Mouse (Mus musculus) neural tube, embryonic 10.5 days (tissue): Measurements from ENCODE around the gene Ptgir.

Experiments
- DNase-seq: peaks from one replicate; pipeline ENCODE4 v3.0.0-alpha.2; 2017; ENCODE audit warnings: low spot score; ENCODE audit errors: extremely low spot score

Ptgir gene

DNA sequence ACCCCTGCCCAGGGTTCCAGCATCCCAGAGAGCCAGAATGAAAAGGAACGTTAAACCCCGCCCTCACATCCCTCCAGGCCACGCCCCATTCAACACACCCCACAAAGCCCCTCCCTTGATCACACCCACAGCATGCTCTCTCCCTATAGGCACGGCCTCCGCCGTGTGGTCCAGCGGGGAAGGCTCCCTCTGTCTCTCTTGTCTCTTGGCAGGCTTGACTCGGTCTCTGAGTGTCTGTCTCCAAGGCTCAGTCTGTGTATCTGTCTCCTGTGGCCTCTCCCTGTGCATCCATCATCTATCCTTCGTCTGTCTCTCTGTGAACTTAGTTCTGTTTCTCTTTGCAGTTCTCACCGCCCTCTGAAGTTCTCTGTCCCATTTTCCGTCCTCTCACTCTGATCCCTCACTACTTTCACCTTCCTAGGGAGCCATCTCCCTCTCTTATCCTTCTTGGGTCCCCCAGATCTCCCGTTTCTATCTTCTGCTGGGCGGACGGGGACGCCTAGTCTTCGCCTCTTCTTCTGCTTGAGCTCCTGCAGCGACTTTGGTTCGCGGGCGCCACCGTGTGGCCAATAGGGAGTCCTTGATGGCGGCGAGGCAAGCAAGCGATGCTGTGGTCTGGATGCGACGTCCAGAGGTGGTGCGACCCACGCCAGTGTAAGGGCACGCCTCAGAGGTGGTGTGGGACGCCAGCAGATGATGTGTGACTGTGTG, 14.5 kb upstream of the Ptgir start, which contains the start of gene Gng8:
Gene Gng8, plus strand, starts transcription at position 146 of the 711 bp plus-strand sequence.
- peak; percentile 91 for DNase-seq

- DNase-seq: no peak
Measured at GRCm38 (mm10) chr7:16892352-16892730, 13.9 kb upstream of the Ptgir start.

- DNase-seq: no peak
Measured at GRCm38 (mm10) chr7:16893612-16894011, 12.7 kb upstream of the Ptgir start.

DNA sequence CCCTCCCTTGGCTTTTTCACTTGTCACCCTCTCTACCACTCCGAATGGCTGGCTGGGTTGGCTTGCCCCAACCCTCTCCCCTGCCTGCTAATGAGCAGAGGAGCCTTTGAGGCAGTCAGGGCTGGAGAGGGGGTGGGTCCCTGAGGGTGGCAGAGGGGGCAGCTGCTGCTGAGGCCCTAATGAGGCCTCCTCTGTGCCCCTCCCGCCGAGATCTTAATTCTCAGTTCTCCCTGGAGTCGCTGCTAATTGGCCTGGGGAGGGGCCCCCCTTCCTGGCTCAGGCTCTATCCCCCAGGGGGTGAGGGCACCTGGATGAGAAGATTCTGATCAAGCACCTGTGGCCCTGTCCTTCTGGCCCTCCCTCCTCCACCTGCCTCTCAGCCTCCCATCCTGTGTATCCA, 12.0 kb upstream of the Ptgir start:
- DNase-seq: no peak

GRCm38 (mm10) chr7:16895000-16895399, 11.3 kb upstream of the Ptgir start:
- DNase-seq: peak; percentile 86

GRCm38 (mm10) chr7:16895511-16895910, 10.8 kb upstream of the Ptgir start:
- DNase-seq: no peak

- no peak for DNase-seq
Measured at GRCm38 (mm10) chr7:16900526-16900925, 5.8 kb upstream of the Ptgir start.

GRCm38 (mm10) chr7:16903439-16903955, 2.8 kb upstream of the Ptgir start:
- DNase-seq: no peak

- DNase-seq: no peak
Measured at GRCm38 (mm10) chr7:16904120-16904675, 2.1 kb upstream of the Ptgir start.

DNA sequence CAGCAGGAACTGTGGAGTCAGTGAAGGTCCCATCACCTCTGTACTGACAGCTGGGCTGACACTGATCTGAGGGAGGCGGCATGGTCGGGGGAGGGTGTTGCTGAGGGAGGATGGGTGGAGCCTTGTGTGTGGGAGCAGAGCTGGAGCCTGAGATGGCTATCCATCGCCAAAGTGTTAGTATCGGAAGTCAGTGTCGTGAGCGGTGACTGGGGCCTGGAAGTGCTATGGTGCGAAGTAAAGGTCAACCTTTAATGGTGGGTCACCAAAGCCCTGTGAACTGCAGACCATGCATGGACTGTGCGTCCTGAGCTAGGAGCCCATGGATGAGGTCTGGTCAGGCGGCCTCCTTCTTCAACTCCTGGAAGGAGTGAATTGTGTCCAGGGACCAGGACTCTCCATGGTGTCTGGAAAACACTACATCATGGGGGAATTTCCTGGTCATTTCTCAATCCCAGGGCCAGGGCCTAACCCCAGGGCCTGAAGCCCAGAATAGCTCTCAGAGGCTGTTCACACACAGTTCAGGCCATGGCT, 734 bp upstream of the Ptgir start:
- no peak for DNase-seq

DNA sequence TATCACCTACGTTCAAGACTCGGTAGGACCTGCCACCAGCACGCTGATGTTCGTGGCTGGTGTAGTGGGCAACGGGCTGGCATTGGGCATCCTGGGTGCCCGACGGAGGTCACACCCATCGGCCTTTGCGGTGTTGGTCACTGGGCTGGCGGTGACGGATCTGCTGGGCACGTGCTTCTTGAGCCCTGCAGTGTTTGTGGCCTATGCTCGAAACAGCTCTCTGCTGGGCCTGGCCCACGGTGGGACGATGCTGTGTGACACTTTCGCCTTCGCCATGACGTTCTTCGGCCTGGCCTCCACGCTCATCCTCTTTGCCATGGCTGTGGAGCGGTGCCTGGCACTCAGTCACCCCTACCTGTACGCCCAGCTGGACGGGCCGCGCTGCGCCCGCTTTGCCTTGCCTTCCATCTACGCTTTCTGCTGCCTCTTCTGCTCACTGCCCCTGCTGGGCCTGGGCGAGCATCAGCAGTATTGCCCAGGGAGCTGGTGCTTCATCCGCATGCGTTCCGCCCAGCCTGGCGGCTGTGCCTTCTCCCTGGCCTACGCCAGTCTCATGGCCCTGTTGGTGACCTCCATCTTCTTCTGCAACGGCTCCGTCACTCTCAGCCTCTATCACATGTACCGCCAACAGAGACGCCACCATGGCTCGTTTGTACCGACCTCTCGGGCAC, 734 bp downstream of the Ptgir start:
- DNase-seq: no peak

DNA sequence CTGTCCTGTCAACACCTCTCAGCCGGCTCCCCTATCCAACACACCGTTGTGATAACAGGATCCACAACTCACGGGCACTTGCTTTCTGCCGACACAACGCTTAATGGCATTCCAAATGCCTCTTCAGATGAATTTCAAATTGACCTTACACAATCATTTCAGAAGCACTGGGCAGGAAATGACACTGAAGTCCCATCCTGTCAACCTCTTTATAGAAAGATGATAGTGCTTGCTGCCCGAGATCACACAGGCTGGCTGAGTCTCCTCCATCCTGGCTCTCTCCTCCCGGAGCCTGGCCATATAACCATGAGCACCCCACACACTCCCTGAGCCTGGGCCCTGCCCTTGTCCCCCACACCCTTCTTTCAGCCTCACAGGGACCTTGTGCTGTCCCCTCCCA, 1.6 kb downstream of the Ptgir start:
- no peak for DNase-seq

- DNase-seq: no peak
Measured at GRCm38 (mm10) chr7:16908367-16908766, 2.1 kb downstream of the Ptgir start.

GRCm38 (mm10) chr7:16908859-16909258, 2.6 kb downstream of the Ptgir start:
- DNase-seq: no peak

GRCm38 (mm10) chr7:16909909-16910308, 3.6 kb downstream of the Ptgir start:
- no peak for DNase-seq

DNA sequence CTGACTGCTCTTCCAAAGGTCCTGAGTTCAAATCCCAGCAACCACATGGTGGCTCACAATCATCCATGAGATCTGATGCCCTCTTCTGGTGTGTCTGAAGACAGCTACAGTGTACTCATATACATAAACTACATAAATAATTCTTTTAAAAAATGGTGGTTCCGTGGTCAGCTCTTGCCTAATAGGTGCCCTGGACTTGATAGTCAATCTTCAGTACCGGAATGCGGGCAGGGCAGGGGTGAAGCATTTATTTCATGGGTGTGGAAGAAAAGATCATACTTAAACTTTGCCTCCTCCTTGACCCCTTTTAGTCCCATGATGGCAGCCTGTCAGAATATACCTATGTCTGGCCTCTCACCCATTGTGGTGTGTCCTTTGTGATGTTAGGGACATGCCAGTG, 5.6 kb downstream of the Ptgir start:
- no peak for DNase-seq

- DNase-seq: no peak
Measured at GRCm38 (mm10) chr7:16912360-16912759, 6.1 kb downstream of the Ptgir start.

DNA sequence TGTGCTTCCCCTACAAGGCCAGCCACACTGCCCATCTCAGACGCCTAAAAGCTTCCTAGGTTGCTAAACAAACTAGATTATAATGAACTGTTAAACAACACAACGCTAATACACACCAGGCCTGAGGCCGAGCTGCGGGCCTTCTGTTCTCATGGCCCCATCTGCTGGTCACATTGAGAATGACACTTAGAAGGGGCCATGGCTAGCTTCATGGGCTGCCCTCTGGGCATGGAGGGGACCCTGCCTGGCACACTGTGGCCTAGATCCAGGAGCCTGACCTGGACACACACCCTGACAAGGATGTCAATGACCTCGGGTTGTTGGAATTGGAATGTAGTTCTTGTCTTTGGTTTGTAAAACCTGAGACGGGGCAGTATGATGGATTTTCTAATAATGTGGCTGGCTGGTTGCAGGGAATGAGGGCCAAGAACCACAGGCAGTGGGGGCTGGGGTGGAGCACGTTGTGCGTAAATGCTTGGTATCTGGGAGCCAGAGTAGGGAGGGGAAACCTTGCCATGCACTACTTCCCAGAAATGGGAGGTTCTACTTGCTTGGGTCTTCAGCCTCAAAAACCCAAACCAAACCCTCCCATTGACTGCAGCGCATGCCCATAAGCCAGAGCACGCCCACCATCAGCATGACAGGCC, 7.6 kb downstream of the Ptgir start:
- peak; percentile 81 for DNase-seq

DNA sequence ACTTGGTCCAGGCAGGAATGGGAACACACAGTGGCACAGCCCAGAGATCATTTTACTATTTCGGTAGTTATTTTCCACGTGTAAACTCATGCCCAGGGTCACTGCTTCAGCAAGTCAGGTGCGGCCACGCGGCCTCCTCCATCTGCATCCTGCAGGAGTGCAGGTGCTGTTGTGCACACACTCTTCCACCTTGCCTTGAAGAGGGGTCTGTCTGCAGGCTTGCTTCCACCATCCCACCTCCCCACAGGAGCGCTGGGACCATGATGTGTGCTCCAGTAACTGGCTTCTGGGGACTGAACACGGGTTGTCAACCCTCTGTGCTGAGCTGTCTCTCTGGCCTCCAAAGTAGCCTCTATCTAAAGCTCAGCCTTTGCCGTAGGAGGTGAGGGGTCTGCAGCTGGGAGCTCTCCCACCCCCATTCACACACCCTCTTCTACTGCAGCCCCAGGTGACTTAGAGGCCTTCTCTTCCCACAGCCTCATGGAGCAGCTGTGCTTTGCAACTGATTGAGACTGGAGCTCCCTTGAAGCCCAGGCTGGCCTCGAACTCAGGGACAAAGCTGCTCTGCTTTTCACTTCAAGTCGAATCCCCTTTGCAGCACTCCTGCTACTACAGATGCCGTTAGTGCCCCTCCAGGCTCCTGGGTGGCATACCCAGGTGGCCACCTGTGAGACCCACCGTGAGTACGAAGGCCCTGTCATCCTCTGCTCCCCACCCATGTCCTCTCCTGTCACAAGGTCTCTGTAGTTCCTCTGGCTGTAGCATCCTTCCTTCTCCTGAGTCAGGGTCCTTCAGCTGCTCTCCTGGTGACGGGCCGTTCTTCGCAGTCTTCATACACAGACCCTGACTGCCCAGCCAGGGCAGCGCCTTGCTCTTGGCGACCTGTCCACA, 8.4 kb downstream of the Ptgir start:
- no peak for DNase-seq

DNA sequence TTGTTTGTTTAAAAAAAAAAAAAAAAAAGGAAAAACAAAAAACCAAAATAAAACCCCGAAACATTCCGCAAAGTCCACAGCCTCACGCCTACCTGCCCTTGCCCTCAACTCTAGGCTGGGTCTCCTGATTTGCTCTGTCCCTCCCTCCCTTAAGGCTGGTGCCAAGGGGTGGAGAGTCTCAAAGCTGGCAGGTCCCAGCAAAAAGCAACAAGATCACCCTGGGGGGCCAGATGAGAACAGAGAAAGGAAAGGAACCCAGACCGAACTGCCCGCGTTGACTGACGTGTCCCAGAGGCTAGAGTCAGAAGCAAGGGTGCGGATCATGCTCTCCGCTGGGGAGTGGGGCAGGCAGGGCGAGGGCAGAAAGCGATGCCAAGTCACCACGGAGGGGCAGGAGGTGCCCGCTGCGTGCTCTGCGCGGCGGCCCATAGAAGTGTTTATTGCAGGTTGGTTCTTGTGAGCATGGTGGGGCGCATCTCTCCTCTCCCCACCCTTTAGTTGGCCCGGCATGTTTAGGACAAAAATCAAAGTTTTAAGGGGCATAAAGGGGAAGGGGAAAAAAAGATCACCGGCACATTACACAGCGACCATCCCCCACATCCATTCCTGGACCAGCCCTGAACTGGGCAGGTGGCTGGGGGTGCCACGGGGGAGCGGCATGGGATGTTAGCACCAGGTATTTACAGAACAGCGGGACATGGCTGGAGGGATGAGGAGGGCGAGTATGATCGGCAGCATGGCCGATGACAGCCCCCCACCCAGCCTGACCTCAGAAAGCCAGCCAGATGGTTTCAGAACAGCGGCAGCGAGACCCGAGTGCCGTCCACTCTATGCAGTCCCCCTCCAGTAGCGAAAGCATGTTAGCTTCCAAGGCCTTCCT, 9.4 kb downstream of the Ptgir start:
- DNase-seq: no peak
